Mouse (Mus musculus): Measurements from ENCODE around the gene Gm8926.
"Not testable (repeated sequence)": the region's sequence is repeated elsewhere in the genome, so short reads cannot be mapped to it uniquely, and the experiment has no call there.

Gm8926 gene

GRCm38 (mm10) chr5:11770248-11770647 lies at the start of gene Gm8926:
TSS of gene Gm8926 (plus strand) at chr5:11770548.
- not testable (repeated sequence) for DNase-seq (ENCODE audit: low spot score in 2 of 2)
